Mouse (Mus musculus): Measurements from ENCODE around the gene Cebpb.

DNA sequence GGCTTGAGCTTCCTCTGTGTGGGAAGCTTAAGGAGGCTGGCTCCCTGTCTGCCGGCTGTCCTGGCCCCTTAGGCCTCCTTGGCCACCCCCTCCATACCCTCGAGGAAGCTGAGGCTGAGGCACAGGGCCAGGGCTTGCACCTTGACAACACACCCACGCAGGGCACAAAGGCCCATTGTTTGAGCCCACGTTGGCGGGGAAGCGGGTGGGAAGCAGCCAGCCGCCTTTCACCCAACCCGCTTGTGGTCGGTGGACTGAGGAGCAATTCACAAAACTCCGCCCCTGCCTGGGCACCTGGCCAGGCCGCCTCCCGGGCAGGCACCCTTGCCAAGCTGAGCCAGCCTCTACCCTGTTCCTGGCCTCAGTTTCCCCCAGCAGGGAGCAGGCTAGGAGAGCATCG is 38.4 kb downstream of the Cebpb start:
- TF ChIP-seq POLR2A (IDR thresholded peaks at IDR 0.05; ENCODE audit: low read depth, low read length) (no peak), CTCF (IDR thresholded peaks at IDR 0.05; ENCODE audit: extremely low read depth, insufficient read length, insufficient replicate concordance, low read depth, low read length) (no peak)

Measured in small intestine, adult 2 months (tissue).